Mouse (Mus musculus) embryonic fibroblast, embryonic 13.5 days (primary cell): Measurements from ENCODE around the gene Map3k14.

Source experiments
- CTCF ChIP-seq: IDR thresholded peaks from 2 replicates; pipeline ENCODE4 v1.5.1; 2011; ENCODE audit warnings: mild to moderate bottlenecking, control low read depth, low read length, moderate library complexity, borderline replicate concordance; ENCODE audit not compliant: insufficient read depth
- POLR2A ChIP-seq: IDR thresholded peaks from 2 replicates; pipeline ENCODE4 v1.6.1; 2011; ENCODE audit warnings: low read depth, mild to moderate bottlenecking, control low read depth, low read length, moderate library complexity

- TF ChIP-seq CTCF (no peak), POLR2A (no peak)
Measured at GRCm38 (mm10) chr11:103314736-103315374, 47.6 kb upstream of the Map3k14 start.
